Mouse (Mus musculus) ovary, postnatal 10 days (tissue): ENCODE data around the gene Minpp1.

Experiments used
- DNase-seq: peaks from one replicate; pipeline ENCODE4 v3.0.0; 2022; ENCODE audit warnings: low spot score

Minpp1 gene

GRCm38 (mm10) chr19:32489166-32489895, 3.8 kb downstream of the Minpp1 start:
- no peak for DNase-seq

GRCm38 (mm10) chr19:32490976-32491375, 5.4 kb downstream of the Minpp1 start:
- no peak for DNase-seq

- no peak for DNase-seq
Measured at GRCm38 (mm10) chr19:32492339-32492738, 6.8 kb downstream of the Minpp1 start.

- no peak for DNase-seq
Measured at GRCm38 (mm10) chr19:32492981-32493380, 7.4 kb downstream of the Minpp1 start.

GRCm38 (mm10) chr19:32493471-32493870, 7.9 kb downstream of the Minpp1 start:
- DNase-seq: no peak

GRCm38 (mm10) chr19:32494611-32495010, 9.0 kb downstream of the Minpp1 start:
- DNase-seq: no peak

GRCm38 (mm10) chr19:32495034-32495433, 9.5 kb downstream of the Minpp1 start:
- DNase-seq: no peak

GRCm38 (mm10) chr19:32497411-32497810, 11.8 kb downstream of the Minpp1 start:
- DNase-seq: no peak

- DNase-seq: no peak
Measured at GRCm38 (mm10) chr19:32498002-32498401, 12.4 kb downstream of the Minpp1 start.

GRCm38 (mm10) chr19:32501414-32501813, 15.8 kb downstream of the Minpp1 start:
- no peak for DNase-seq

GRCm38 (mm10) chr19:32506081-32506480, 20.5 kb downstream of the Minpp1 start:
- no peak for DNase-seq

- DNase-seq: no peak
Measured at GRCm38 (mm10) chr19:32506514-32506913, 20.9 kb downstream of the Minpp1 start.

- no peak for DNase-seq
Measured at GRCm38 (mm10) chr19:32507100-32507499, 21.5 kb downstream of the Minpp1 start.

GRCm38 (mm10) chr19:32507526-32507925, 22.0 kb downstream of the Minpp1 start:
- DNase-seq: no peak

GRCm38 (mm10) chr19:32510267-32510666, 24.7 kb downstream of the Minpp1 start:
- DNase-seq: no peak

GRCm38 (mm10) chr19:32510962-32511361, 25.4 kb downstream of the Minpp1 start:
- no peak for DNase-seq

- no peak for DNase-seq
Measured at GRCm38 (mm10) chr19:32512518-32512917, 26.9 kb downstream of the Minpp1 start.

GRCm38 (mm10) chr19:32516575-32516974, 31.0 kb downstream of the Minpp1 start:
- DNase-seq: no peak

GRCm38 (mm10) chr19:32521446-32521845, 35.9 kb downstream of the Minpp1 start:
- no peak for DNase-seq

- no peak for DNase-seq
Measured at GRCm38 (mm10) chr19:32522247-32522646, 36.7 kb downstream of the Minpp1 start.

- DNase-seq: no peak
Measured at GRCm38 (mm10) chr19:32522753-32523307, 37.3 kb downstream of the Minpp1 start.

- DNase-seq: no peak
Measured at GRCm38 (mm10) chr19:32523769-32524515, 38.4 kb downstream of the Minpp1 start.

- no peak for DNase-seq
Measured at GRCm38 (mm10) chr19:32524516-32524860, 38.9 kb downstream of the Minpp1 start.
